Mouse (Mus musculus) R1 (cell line): ENCODE measurements at regions not wholly inside any gene's neighbourhood (a gene's known extent, or its start where the extent isn't known, plus 50 kb on each side); places are given as distances from the start of the nearest gene placed in this dataset.

Source experiments
- DNase-seq: peaks from one replicate; pipeline ENCODE4 v3.0.0-alpha.2; 2018; ENCODE audit warnings: low read depth, low spot score

DNA sequence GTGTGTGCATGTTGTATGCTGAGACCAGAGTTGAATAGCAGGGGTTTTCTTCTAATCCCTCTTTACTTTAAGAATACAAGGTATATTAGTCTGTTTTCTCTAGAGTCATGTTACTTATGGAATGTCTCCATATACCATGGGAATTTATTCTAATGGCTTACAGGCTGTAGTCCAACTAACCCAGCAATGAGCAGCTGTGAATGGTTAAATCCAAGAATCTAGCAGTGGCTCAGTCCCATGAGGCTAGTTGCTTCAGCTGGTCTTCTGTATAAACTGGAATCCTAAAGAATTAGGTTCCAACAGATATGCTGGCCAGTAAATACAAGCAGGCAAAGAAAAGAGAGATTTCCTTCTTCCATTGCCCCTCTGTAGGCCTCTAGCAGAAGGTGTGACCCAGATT, 99.7 kb upstream of the Hs6st1 start:
- DNase-seq = no peak

DNA sequence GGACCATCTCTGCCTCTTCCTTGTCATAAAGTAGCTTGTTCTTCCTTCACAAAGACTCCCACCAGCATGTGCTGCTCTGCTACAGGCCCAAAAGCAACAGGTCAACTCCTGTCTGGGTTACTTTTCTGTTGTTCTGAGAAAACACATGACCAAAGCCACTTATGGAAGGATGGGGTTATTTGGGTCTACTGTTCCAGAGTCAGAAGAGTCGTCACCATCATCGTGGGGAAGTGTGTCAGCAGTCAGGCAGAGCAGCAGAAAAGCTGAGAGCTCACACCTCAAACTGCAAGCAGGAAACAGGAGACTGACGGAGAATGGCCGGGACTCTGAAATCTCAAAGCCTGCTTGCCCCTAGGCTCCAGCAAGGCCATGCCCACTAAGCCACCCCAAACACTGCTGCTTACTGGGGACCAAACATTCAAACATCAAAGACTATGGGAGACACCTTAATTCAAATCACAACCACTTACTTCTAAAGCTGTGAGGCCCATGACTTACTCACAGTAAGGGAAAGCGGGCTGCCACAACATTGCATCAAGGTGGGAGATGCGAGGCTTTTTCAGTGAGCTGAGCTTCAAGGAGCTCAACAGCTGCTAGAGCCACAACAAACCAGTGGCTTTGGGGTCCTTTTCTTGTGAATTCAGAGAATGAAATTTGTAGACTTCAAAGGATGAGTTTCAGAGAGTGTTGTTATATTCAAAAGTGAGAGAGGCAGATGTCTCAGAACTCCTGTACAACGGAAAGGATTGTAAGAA, 96.6 kb upstream of the Hs6st1 start:
- no peak for DNase-seq

DNA sequence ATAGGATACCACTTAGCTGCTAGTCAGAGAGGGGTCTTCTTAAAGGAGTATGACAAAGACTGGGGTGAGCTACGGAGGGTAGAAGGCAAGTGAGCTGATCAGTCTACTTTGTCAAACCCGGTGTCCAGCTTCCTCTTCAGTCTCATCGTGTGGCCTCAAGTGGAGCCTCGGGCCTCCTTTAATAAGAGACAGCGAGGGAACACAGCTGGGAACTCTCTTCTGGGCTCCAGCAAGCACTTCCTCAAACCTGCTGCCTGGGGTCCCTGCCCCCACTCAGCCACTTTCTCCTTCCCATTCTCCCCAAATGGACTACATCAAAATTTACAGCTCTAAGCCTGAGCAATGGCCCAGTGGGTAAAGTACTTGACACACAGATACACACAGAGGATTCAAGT, 96.0 kb upstream of the Hs6st1 start:
- no peak for DNase-seq

DNA sequence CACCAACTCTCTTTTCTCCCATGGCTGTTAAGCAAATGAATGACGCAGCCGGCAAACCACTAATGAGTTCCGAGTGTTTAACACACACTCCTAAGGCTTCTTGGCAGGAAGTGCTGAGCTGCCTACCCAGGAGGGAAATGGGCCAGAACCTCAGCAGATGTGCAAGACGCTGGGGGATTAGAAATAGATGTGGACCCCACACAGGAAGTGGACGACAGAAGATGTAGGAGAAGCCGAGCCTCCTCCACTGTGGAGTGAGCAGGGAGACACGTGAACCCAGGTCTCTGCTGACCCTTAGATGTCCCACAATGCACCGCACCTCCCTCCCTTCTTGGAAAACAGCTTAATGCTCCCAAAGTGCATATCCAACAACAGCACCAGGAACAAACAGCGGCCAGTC, 94.8 kb upstream of the Hs6st1 start:
- peak; percentile 50 for DNase-seq

DNA sequence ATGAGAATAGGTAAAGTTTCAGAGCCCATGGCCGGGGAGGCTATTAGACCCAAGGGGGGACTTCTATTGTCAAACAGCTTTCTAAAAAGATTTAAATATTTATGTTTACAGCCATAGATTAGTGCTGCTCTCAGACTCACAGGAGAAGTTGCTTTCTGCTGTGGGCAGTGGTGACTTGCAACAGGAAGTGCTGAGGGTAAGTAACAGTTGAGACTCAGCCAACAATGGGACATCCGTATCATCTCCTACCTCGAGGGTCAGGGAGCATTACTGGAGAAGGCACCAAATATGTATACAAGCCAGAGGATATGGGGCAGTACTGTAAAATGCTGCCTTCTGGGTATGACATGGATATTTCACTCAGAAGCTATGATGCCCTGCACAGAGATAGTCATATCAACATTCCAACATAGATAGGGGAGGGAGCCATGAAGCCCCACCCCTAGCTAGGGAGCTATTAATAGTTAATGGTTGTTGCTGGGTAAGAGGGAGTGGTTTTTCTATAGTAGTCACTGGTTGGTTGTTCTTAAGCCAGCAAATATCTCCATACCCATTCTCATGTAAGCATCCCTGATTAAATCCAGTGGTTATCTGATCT, 92.5 kb upstream of the Hs6st1 start:
- DNase-seq = no peak

DNA sequence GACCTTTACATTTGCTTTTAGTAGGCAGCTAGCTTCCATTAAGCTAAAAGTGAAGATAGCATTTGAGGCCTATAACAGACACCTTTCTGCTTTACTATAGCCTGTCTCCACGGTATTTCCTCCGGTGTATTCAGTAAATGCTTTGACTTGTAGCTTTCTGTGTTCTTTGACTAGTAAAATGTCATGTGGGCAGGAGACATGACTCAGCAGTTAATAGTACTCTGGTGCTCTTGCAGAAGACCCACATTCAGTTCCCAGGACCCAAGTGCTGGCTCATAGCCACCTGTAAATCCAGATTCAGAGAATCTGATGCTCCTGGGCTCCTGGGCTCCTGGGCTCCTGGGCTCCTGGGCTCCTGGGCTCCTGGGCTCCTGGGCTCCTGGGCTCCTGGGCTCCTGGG, 91.7 kb upstream of the Hs6st1 start:
- DNase-seq = no peak

DNA sequence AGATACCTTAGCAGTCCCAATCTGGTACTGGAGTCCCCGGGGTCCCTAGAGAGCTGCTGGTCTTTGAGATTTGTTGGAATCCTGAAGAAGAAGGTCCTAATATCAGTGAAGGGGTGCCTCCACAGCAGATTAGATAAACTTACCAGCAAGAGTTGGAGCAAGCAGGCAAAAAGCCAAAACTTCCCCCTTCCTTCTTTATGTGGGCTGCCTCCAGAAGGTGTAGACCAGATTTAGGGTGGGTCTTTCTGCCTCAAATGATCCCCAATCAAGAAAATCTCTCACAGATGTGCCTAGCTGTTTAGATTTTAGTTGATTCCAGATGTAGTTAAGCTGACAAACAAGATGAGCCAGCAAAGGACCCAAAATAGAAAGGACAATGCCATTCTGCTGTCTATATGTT, 90.1 kb upstream of the Hs6st1 start:
- DNase-seq = no peak

DNA sequence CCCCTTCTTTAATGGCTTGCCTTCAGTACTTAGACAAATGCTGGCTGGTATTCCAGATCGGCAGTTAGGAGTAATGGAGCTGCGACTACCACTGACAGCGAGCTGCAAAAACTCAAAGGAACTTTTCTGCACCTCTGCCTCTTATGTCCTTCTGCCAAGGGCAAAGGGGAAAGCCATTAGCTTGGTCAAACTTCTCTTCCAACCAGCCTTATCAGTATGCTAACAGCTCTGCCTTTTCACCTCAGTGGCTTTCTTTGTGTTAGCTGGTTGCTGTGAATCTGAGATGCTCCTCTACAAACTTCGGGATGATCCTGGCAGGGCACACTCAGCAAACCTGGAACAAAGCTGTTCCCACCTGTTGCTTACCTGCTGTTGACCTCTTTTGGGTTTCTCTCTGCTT, 89.4 kb upstream of the Hs6st1 start:
- no peak for DNase-seq

DNA sequence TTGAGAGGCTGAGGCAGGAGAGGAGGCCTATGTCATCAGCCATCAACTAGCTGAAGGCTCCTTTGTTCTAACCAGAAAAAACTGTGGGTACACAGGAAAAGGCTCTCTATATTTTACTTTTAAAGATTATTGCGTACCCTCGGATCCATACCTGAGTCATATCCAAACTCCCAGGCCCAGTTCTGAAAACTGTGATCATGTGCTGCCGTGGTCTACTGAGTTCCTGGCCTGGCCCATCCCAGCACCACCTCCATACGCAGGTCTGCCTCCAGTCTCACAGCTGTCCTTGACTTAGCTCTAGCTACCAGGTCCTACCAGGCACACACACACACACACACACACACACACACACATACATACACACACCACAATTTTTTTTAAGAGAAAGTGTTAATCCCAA, 87.0 kb upstream of the Hs6st1 start:
- no peak for DNase-seq

DNA sequence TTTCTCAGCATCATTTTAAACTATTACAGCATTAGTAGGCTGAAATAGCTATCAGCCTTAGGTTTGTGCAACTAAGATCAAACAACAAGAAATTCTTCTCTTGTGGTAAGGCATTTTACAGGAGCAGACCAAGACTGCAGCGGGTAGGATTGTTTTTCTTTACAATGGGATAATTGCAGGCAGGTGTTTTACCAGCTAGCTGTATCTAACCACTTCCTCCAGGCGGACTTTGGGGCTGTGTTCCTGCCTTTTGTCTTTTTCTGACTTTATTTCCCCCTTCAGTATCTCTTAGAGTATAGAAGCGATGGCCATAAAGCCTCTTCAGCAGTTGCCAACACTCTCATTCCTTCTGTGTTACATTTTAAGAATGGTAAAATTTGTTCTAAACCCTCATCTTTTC, 84.8 kb upstream of the Hs6st1 start:
- no peak for DNase-seq

DNA sequence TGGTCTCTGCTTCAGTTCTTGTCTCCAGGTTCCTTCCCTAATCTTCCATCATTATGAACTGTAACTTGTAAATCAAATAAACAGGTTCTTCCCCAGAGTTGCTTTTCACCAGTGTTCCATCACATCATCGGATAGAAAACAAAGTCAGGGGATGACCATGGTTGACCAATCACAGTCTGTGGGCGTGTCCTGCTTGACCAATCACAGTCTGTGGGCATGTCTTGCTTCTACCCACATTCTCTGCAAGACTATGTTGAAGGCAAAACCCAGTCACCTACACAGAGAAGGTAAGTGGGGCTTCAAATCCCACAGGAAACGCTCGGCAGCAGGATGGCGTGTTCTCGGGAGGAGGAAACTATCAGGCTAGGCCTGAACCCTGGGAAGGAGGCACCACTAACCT, 82.9 kb upstream of the Hs6st1 start:
- DNase-seq = peak; percentile 74

DNA sequence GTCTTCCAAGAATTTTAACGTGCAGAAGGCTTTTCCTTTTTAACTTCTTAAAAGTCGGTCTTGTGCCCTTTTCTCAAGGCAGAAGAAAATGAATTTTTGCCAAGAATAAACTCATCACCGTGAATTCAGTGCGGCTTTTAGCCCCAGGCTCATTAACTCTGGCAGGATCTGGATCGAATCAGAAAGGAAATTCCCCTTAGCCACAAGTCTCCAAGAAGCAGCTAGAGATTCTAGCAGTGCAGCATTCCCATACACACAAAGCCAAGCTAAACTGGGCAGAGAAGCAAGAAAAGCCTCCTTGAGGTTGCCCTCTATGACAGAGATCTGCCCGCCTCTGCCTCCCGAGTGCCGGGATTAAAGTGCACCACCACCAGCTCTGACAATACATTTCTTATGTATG, 81.5 kb upstream of the Hs6st1 start:
- DNase-seq = no peak

DNA sequence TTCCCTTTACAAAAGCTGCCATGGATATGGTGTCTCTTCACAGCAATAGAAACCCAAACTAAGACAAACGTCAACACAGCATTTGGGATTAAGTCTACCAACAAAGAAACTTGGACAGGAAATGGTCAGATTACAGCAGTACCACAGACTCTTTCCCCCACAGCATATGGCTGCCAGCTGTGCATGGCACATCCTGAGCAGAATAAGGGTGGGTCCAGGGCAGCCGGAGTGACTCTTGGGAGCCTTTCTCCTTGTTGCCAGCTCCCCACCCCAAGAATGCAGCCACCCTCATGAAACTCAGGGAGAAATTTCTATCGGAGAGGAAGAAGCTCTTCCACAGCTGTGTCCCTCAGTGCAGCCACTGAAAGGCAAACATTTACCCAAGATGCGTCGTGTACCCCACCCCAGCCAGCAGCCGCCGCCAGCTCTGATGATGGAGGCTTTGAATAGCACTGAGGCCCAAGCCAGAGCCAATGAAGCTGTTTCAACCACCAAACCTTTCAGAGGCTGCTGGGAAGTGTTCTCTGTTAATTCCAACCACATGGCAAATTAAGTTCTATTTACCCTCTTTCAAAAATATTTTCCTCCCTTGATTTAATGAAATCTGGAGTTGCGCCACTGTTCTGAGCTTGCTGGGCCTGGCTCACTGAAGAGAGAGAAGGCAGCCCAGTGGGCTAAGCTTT, 75.8 kb upstream of the Hs6st1 start:
- no peak for DNase-seq

DNA sequence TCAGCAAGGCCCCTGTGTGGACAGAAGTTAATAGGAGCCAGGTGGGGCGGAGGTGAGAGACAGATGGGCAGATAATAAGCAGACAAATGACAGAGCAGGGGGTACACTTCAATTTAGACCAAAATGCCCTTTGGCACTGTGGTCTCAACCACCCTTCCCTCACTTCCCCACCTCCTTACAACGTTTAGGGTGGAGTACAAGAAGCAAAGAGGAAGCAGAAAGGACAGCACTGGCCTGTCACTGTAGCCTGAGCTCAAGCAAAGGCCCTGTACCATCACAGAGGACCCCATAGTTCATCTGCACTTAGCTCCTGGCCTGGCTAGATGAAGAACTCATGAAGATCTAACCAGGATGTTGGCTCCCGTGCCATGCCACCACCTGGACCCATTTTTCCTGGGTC, 75.3 kb upstream of the Hs6st1 start:
- DNase-seq = no peak

DNA sequence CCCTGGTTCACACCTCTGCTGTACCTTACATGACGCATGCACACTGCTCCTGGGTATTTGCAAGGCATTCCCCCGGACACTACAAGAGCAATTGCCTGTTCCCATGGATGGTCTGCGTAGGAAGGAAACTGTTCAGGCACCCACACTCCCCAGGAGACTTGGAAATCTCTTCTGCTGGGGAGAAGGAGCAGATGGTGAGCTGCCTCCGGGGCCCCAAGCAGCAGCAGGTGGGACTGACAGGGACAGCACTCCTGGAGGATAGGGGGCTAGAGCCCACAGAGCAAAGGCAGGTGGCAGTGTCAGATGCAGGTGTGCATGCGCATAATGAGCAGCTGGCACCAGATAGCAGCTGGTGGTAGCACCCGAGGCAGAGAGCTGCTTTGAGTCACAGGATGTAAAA, 72.5 kb upstream of the Hs6st1 start:
- no peak for DNase-seq

DNA sequence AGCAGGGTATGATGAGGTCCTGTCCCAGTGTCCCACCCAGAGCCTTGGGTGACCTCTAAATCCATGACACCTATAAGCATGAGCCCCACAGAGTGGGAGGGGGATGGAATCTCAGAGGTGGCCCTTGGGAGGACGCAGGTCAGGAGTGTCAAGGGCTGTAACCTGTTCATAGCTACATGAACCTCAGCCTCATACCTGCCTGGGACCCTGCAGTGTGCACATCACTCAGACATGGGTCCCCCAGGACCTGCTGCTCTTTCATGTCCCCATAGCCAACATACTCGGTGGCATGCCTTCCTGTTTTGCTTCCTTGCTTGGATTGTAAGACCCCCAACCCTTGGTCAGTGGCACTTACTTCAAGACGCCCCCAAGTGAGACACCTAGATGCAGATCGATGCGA, 66.9 kb upstream of the Hs6st1 start:
- no peak for DNase-seq

DNA sequence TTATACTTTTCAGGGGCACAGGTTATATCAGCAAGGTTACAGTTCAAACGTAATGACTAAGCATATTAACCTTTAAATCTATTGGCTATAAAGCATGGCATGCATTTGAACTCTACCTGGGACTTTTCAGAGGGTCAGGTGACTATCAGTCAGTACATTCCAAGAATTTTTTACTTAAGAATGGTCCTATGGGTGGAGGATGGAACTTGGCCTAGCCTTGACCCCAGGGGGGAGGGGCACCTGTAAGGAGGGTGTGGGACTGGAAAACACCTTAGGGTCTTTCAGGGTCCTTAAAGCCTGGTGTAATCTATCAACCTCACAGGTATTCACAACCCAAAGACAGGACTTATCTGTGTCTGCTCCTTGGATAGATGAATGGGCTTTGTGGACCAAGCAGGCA, 66.4 kb upstream of the Hs6st1 start:
- DNase-seq = peak; percentile 80

DNA sequence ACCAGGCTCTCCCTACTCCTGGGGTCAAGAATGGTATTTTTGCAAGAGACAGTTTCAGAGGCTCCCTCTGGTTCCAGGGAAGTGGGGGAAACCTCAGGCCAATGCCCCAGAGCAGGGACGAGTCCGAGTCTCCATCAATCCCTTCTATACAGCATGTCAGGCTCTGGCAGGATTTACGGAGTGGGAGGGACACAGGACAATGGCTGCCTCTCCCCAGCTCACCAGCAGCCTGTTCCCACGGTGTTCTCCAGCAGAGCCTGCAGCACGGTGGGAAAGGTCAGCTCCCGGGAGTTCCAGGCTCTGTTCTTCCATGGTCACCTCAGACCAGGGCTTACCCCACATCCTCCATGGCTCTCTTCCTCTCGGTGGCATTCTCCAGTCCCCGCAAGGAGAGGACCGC, 64.6 kb upstream of the Hs6st1 start:
- DNase-seq = peak; percentile 48

DNA sequence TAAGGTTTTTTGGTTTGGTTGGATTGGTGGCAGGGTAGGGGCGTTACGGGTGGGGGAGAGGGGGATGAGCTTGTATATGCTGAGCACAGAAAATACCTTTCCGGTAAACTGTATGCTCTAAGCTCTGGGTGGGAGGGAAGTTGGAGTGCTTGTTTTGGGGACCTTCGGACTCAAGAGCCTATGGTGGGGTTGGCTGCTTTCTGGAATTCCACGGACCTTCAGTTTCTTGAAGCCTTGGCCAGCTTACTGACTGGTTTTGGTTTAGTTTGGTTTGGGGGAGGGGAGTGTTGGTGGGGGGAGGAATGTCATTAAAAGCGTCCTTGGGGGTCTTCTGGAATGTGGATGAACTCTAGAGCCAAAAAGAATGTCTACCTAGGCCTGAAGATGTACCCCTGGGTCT, 59.6 kb upstream of the Hs6st1 start:
- DNase-seq = no peak

DNA sequence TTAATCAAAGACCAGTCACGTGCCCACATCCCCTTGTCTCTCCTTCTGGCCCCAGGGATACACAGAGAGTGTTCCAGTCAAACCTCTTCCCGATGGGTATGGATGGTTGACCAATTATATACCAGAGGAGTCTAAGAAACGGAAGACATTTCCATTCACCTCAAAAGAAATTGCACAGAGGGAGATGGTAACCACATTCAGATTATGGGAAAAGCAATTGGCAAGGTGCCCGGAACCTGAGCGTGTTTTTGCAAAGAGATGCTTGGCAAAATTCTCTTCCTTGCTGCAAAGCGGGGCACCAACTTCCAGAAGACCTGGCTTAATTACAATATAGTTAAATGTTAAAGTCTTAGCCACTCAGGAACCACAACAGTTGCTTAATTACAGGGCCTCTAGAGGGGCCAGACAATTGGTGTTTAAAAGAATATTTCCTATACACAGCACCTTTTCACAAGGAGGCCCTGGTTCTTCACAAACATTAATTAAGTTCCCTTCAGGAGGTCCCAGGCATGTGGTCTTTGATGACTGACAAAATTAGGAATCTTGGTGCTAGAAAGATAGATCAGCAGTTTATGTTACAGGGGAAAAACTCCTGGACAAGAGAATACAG, 59.1 kb upstream of the Hs6st1 start:
- no peak for DNase-seq

DNA sequence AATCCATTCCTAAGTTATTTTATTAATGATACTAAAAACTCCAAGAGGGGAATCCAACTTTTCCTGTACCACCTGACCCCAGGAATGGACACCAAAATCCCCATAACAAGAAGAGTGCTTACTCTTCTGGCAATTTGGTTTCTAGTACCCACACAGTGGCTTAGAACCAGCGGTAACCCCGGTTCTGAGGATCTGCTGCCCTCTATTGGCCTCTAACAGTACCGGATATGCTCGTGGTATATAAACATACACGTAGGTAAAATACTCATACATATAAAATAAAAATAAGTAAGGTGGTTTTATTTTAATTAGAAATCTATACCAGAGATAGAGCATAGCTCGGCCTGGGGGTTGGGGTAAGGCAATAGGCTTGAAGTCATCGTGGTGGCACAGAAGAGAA, 58.0 kb upstream of the Hs6st1 start:
- peak; percentile 81 for DNase-seq

DNA sequence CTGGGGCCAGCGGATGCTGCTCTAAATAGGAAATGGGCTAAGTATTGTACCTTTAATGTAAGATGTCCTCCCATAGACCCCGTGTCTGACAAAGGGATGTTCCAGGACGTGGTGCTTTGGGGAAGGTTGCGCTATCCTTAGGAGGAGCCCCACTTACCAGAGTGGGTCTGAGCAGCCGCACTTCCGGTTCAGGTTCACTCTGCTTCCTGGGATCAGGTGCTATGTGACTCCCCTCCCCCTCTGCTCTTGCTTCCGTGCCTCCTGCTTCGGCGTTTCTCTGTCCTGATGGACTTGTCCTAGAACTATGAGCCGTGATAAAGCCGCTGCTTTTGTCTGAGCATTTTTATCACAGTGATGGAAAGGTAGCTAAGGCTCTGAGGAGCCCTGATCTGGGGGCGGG, 57.4 kb upstream of the Hs6st1 start:
- peak; percentile 88 for DNase-seq
